Mouse (Mus musculus) midbrain, postnatal 0 days (tissue): ENCODE measurements at regions not wholly inside any gene's neighbourhood (a gene's known extent, or its start where the extent isn't known, plus 50 kb on each side); places are given as distances from the start of the nearest gene placed in this dataset.
"Not testable (repeated sequence)": the region's sequence is repeated elsewhere in the genome, so short reads cannot be mapped to it uniquely, and the experiment has no call there.

Experiments used
- ATAC-seq: fragments of 200-750 bp; cut with Nextera tagmentation; 2 replicates; pipeline ENCODE4 v1.8.0; 2017; ENCODE audit warnings: moderate number of reproducible peaks, mild to moderate bottlenecking, moderate TSS enrichment, moderate library complexity; ENCODE audit not compliant: low FRiP score
- DNase-seq: peaks from one replicate; pipeline ENCODE4 v3.0.0-alpha.2; 2015; ENCODE audit warnings: low spot score
- H3K27ac ChIP-seq: fragments of 300-500 bp; sonication (generic); 2 replicates; pipeline ENCODE4 v1.5.1; 2014; ENCODE audit warnings: low read depth, mild to moderate bottlenecking, low read length, mixed read lengths
- H3K27me3 ChIP-seq: fragments of 300-500 bp; sonication (generic); 2 replicates; pipeline ENCODE4 v1.6.1; 2014; ENCODE audit warnings: low read length, control low read depth, mixed read lengths; ENCODE audit not compliant: insufficient read depth
- H3K36me3 ChIP-seq: fragments of 300-500 bp; sonication (generic); 2 replicates; pipeline ENCODE4 v1.6.1; 2014; ENCODE audit warnings: low read length, control low read depth, mixed read lengths; ENCODE audit not compliant: insufficient read depth
- H3K4me1 ChIP-seq: fragments of 300-500 bp; sonication (generic); 2 replicates; pipeline ENCODE4 v1.6.1; 2014; ENCODE audit warnings: mild to moderate bottlenecking, control low read depth, antibody characterized with exemption, low read length, mixed read lengths; ENCODE audit not compliant: insufficient read depth
- H3K4me2 ChIP-seq: fragments of 300-500 bp; sonication (generic); 2 replicates; pipeline ENCODE4 v1.6.1; 2014; ENCODE audit warnings: low read depth, mild to moderate bottlenecking, low read length, mixed read lengths; ENCODE audit not compliant: poor library complexity, severe bottlenecking
- H3K4me3 ChIP-seq: fragments of 300-500 bp; sonication (generic); 2 replicates; pipeline ENCODE4 v1.5.1; 2014; ENCODE audit warnings: low read depth, mild to moderate bottlenecking, low read length, moderate library complexity
- H3K9ac ChIP-seq: fragments of 300-500 bp; sonication (generic); replicated peaks from 2 replicates; pipeline ENCODE4 v1.6.1; 2014; ENCODE audit warnings: mild to moderate bottlenecking, low read length, moderate library complexity, mixed read lengths; ENCODE audit not compliant: poor library complexity, severe bottlenecking
- H3K9me3 ChIP-seq: fragments of 300-500 bp; sonication (generic); 2 replicates; pipeline ENCODE4 v1.6.1; 2016; ENCODE audit warnings: low read length, control low read depth
- CTCF ChIP-seq: IDR thresholded peaks from 2 replicates; pipeline ENCODE4 v1.5.1; 2016; ENCODE audit warnings: antibody characterized with exemption, mild to moderate bottlenecking
- WGBS: fragments of 180-500 bp; shearing (Covaris S2); extraction: QIAGEN DNeasy Blood & Tissue Kit; methylation state at CpG from one replicate; pipeline ENCODE4 v1.1.7; 2014; 5-methylcytosine and 5-hydroxymethylcytosine counted together

- Histone ChIP-seq H3K4me1 (no peaks in the 10 kb centered on the region), H3K27me3 (no peaks in the 10 kb centered on the region), H3K9ac (no peak overlapping the region), H3K36me3 (no peaks in the 10 kb centered on the region), H3K4me2 (no peak overlapping the region), H3K27ac (no peak overlapping the region), H3K4me3 (no peak overlapping the region), H3K9me3 (no peaks in the 10 kb centered on the region)
- DNase-seq (no peak), ATAC-seq (no peak)
- no peak for TF ChIP-seq CTCF
Observed at GRCm38 (mm10) chr15:3171774-3172173, 96.6 kb upstream of the Selenop start.

- H3K27me3 ChIP-seq: no peaks in the 10 kb centered on the region
- H3K4me1 ChIP-seq: no peaks in the 10 kb centered on the region
- ATAC-seq: no peak
- H3K9me3 ChIP-seq: no peaks in the 10 kb centered on the region
- no peak for TF ChIP-seq CTCF
- H3K36me3 ChIP-seq: no peaks in the 10 kb centered on the region
- no peak overlapping the region for H3K4me3 ChIP-seq
- H3K4me2 ChIP-seq: no peak overlapping the region
- WGBS: 57% methylated on average over 2 of the region's 2 CpGs
- no peak overlapping the region for H3K9ac ChIP-seq
- no peak overlapping the region for H3K27ac ChIP-seq
- DNase-seq: no peak
Observed at GRCm38 (mm10) chr15:3174072-3174471, 94.3 kb upstream of the Selenop start.

- no peak overlapping the region for H3K9ac ChIP-seq
- no peaks in the 10 kb centered on the region for H3K27me3 ChIP-seq
- H3K4me1 ChIP-seq: no peaks in the 10 kb centered on the region
- no peak overlapping the region for H3K4me2 ChIP-seq
- no peak overlapping the region for H3K4me3 ChIP-seq
- no peak overlapping the region for H3K27ac ChIP-seq
- DNase-seq: no peak
- 46% methylated on average over 2 of the region's 2 CpGs for WGBS
- TF ChIP-seq CTCF: no peak; the same call in 1 of the 2 replicates
- no peak for ATAC-seq
- no peaks in the 10 kb centered on the region for H3K9me3 ChIP-seq
- H3K36me3 ChIP-seq: no peaks in the 10 kb centered on the region
Observed at GRCm38 (mm10) chr15:3174848-3175247, 93.5 kb upstream of the Selenop start.

- Histone ChIP-seq H3K36me3 (no peaks in the 10 kb centered on the region), H3K27ac (no peak overlapping the region), H3K9me3 (no peaks in the 10 kb centered on the region), H3K4me2 (no peak overlapping the region), H3K27me3 (no peaks in the 10 kb centered on the region), H3K4me3 (no peak overlapping the region), H3K9ac (no peak overlapping the region), H3K4me1 (no peaks in the 10 kb centered on the region)
- peak; percentile 80 for DNase-seq
- peak; percentile 87 for TF ChIP-seq CTCF
- ATAC-seq: peak; percentile 82; the same call in 1 of the 2 replicates
- WGBS: 92% methylated on average over 2 of the region's 2 CpGs
Observed at GRCm38 (mm10) chr15:3201912-3202653, 66.3 kb upstream of the Selenop start.

- no peaks in the 10 kb centered on the region for H3K4me1 ChIP-seq
- H3K27ac ChIP-seq: no peak overlapping the region
- no peaks in the 10 kb centered on the region for H3K36me3 ChIP-seq
- no peaks in the 10 kb centered on the region for H3K9me3 ChIP-seq
- H3K27me3 ChIP-seq: no peaks in the 10 kb centered on the region
- no peak overlapping the region for H3K4me2 ChIP-seq
- ATAC-seq: no peak
- TF ChIP-seq CTCF: no peak
- H3K4me3 ChIP-seq: no peak overlapping the region
- no peak for DNase-seq
- WGBS: 83% methylated on average over 6 of the region's 6 CpGs
- H3K9ac ChIP-seq: no peak overlapping the region
Observed at GRCm38 (mm10) chr15:3205522-3205921, 62.8 kb upstream of the Selenop start.

- not testable (repeated sequence) for H3K36me3 ChIP-seq, H3K9me3 ChIP-seq, ATAC-seq, DNase-seq, H3K4me3 ChIP-seq, H3K4me2 ChIP-seq, H3K9ac ChIP-seq, H3K27ac ChIP-seq, H3K4me1 ChIP-seq, H3K27me3 ChIP-seq
- 73% methylated on average over 6 of the region's 6 CpGs for WGBS
Observed at GRCm38 (mm10) chr15:3206076-3206475, 62.3 kb upstream of the Selenop start.
